Mouse (Mus musculus) gastrocnemius, adult 2 months (tissue): ENCODE data around the gene Rgs16. TPM values are rescaled to one million over a fixed set of nuclear protein-coding genes. Genes with fewer than 3 reads are reported as not detected.

Source experiments
- DNase-seq: peaks from one replicate; pipeline ENCODE4 v3.0.0; 2022
- H3K27ac ChIP-seq: fragments of 200-600 bp; 2 replicates; pipeline ENCODE4 v1.8.1; 2022; ENCODE audit warnings: mild to moderate bottlenecking
- H3K4me3 ChIP-seq: fragments of 200-600 bp; 2 replicates; pipeline ENCODE4 v1.8.1; 2022; ENCODE audit warnings: mild to moderate bottlenecking, moderate library complexity
- CTCF ChIP-seq: fragments of 200-600 bp; IDR thresholded peaks from 2 replicates; pipeline ENCODE4 v1.8.1; 2022; ENCODE audit warnings: antibody characterized with exemption, mild to moderate bottlenecking, moderate library complexity
- intact Hi-C: fragments of 180-260 bp; cut with DNase I; formaldehyde crosslinking; loops from one replicate; pipeline ENCODE4 v1.15.1; 2025
- total RNA-seq, 2 experiments: library from RNA; stranded (reverse); gene quantifications; 2 replicates each; pipeline ENCODE4 v1.2.3; 2021

Gene Rgs16
- total RNA-seq, 2 experiments from 2014 or later = 0.59 to 1.8 TPM

DNA sequence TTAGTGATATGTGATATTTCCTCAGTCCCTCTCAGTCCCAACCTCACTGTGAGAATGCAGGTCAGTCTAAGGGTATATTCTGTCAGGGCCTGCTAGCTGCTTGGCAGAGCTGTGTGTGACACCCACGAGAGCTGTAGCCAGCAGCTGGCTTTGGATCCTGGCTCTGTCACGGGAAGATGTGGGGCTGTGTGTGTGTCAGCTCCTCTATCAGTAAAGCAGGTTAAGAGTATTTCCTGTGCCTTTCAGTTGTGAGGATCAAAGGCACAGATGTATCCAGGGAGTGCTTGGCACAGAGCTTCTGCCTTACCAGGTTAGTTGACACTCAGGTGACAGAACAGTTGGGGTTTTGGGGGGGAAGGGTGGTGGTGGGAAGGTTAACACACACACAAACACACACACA, 10.3 kb upstream of the Rgs16 start:
- H3K4me3 ChIP-seq = no peak overlapping the region
- intact Hi-C loops = no loop called here
- TF ChIP-seq CTCF = no peak
- DNase-seq = no peak
- no peak overlapping the region for H3K27ac ChIP-seq

DNA sequence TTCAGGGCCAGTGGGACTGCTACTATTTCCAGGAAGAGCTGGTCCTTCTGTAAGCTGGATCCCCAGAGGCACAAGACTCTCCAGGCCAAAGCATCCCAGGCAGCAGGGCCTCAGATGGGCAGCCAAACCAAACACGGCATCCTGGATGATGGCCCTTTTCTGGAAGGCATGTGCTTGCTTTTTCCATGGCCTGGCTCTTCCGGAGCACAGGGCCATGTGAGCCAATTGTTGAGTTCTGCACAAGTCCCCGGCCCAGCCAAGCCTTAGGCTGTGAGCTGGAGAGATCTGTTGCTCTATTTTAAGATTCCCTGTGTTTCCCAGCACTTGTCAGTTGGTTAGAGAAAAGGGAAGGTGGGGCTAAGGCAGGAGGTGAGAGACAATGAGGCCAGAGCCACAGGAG, 9.5 kb upstream of the Rgs16 start:
- DNase-seq = peak; percentile 63
- intact Hi-C loops = no loop called here
- no peak for TF ChIP-seq CTCF
- H3K27ac ChIP-seq = peak overlapping the region; percentile 43; the same call in 1 of the 2 replicates
- no peak overlapping the region for H3K4me3 ChIP-seq

- TF ChIP-seq CTCF = no peak
- Histone ChIP-seq H3K4me3 (no peak overlapping the region), H3K27ac (no peak overlapping the region)
- no peak for DNase-seq
- intact Hi-C loops = no loop called here
These were observed 7.0 kb upstream of the Rgs16 start for GRCm38 (mm10) chr1:153733181-153733580.

GRCm38 (mm10) chr1:153734866-153735265, 5.3 kb upstream of the Rgs16 start:
- DNase-seq = no peak
- Histone ChIP-seq H3K27ac (no peak overlapping the region), H3K4me3 (no peak overlapping the region)
- TF ChIP-seq CTCF = no peak
- intact Hi-C loops = no loop called here

DNA sequence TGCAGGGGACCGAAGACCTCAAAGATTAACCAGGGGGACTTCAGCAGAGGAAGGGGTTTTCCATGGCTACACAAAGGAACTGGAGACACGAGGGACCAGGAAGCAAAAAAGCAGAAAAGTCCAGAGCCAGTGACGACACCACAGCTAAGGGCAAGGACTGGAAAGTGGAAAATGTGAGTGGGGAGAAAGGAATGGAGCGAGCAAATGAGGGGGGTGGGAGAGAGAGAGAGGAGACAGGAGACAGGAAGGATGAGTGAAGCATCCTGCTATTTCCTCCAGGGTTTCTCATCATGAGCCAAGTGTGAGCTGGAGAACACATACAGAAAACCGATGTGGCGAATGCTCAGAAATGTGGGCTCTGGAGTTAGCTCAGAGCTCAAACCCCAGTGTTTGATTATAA, 4.1 kb upstream of the Rgs16 start:
- TF ChIP-seq CTCF = no peak
- Histone ChIP-seq H3K27ac (no peak overlapping the region), H3K4me3 (no peak overlapping the region)
- intact Hi-C loops = no loop called here
- DNase-seq = no peak

GRCm38 (mm10) chr1:153737101-153738085, 2.8 kb upstream of the Rgs16 start:
- Histone ChIP-seq H3K4me3 (no peak overlapping the region), H3K27ac (no peak overlapping the region)
- intact Hi-C loops = no loop called here
- no peak for DNase-seq
- no peak for TF ChIP-seq CTCF

DNA sequence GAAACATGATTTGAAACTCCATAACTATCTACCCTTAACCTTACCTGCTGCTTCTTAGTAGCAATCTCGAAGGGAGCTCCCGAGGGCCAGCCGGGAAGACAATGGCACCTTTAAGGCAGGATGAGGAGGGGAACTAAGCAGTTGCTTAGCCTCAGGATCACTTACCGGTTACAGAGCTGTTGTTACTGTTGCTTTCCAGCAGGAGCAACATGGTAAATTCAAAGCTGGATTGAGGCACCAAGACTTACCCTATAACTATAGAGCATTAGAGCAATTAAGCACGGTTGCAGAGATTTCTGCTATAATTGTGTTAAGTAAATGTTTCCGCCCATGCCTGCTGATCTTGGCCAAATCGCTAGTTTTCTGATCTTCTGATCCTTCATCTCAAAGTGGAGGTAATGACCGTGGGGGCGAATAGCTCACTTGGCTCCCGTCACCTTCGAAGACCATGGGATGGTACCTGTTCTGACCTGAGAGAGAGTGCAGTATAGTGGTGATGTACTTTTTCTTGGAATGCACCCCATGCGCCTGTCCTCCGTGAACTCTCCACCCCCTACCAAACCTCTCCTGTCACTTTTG, 623 bp upstream of the Rgs16 start:
- H3K4me3 ChIP-seq = peak overlapping the region; percentile 75
- intact Hi-C loops = loop anchor here (5.0 kb wide), 1 partner anchor 62 kb away; no protein-coding TSS in a partner anchor
- no peak for DNase-seq
- no peak for TF ChIP-seq CTCF
- no peak overlapping the region for H3K27ac ChIP-seq

DNA sequence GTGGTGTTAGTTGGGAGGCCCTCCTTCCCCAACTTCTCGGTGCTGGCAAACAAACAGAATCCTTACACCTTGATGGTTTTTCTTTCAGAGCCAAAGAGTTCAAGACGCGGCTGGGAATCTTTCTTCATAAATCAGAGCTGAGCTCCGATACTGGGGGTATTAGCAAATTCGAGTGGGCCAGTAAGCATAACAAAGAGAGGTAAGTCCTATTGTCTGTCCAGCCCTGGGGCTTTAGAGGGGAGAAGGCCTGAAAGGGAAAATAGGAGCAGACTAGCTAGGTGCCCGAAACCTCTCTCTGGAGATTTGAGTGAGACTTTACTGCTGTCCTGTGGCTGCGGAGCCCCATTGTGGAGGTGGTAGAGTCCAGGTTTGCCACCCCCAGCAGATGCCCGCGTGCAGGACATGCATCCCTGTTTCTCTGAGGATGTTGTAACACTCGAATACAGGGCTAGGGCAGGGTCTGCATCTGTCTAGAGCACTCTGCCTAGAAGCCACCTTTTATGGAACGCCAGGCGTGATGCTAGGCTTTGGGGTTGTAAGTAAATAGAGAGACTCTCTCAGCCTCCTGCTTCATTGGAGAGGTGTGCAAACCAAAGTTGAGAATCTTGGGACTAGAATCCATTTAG, 739 bp downstream of the Rgs16 start:
- Histone ChIP-seq H3K4me3 (peak overlapping the region; percentile 75), H3K27ac (peak overlapping the region; percentile 59)
- TF ChIP-seq CTCF = no peak
- intact Hi-C loops = loop anchor here (5.0 kb wide), 1 partner anchor 64 kb away; no protein-coding TSS in a partner anchor
- DNase-seq = no peak

DNA sequence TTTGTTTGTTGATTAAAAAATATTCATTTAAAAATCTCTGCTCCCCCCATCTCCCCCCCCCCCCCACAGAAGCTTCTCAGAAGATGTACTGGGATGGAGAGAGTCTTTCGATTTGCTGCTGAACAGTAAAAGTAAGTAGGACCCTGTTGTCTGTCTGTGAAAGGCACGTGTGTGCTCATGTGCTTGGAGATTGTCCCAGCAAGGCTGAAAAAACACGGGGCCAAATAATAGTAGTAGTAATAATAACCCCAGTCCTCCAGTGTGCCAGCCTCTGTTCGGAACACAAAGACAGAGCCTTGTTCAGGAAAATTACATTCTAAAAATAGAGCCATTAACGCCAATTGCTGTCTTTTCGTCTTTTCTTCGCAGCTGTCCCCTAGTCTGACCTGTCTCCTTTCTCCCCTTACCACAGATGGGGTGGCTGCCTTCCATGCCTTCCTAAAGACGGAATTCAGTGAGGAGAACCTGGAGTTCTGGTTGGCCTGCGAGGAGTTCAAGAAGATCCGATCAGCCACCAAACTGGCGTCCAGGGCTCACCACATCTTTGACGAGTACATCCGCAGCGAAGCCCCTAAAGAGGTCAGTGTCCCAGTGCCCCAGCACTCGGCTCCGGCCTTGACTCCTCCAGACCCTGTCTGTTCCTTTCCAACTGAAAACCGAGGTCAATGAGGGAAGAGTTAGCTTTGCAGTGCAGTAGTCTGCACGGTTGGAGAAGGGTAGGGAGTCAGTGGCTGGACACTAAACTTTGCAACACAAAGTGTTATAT, 1.6 kb downstream of the Rgs16 start:
- intact Hi-C loops = loop anchor here (1.0 to 5.0 kb wide), 2 partner anchors 64 to 182 kb away; no protein-coding TSS in a partner anchor
- H3K4me3 ChIP-seq = peak overlapping the region; percentile 75
- H3K27ac ChIP-seq = peak overlapping the region; percentile 1; the same call in 1 of the 2 replicates
- TF ChIP-seq CTCF = no peak
- DNase-seq = no peak

DNA sequence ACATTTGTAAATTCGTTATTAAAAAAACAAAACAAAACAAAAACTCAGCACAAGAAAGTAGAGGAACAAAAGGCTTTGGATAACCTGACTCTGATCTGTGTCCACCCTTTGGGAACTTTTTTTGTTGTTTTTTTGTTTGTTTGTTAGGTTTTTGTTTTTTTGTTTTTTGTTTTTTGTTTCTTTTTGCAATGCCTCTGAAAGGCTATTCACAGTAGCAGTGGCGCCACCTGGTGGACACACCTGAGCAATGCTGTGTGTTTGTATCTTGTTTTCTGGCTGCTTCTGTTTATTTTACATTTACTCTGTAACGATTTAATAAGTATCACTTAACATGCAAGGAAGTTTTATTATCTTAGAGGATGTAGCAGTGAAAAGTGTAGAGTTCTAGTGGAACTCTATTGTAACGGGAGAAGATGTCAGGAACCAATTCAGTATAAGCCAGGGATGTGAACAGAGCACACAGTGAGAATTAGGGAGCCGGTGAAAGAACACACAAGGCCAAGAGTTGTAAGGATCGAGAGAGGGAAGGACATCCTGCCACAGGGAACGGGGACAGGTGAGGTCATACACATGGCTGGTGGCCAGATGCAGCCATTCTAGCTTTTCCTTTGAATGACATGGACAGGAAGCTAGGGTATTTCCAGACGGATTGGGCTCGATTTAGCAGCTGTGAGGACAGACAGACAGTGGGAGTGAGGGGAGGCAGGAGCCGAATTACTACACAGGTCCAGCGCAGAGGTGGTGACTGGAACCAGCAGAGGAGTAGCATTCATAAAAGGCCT, 2.4 kb downstream of the Rgs16 start:
- intact Hi-C loops = loop anchor here (1.0 to 5.0 kb wide), 2 partner anchors 65 to 183 kb away; no protein-coding TSS in a partner anchor
- peak; percentile 81 for DNase-seq
- peak; percentile 99 for TF ChIP-seq CTCF
- H3K27ac ChIP-seq = peak overlapping the region; percentile 16; the same call in 1 of the 2 replicates
- peak overlapping the region; percentile 75 for H3K4me3 ChIP-seq

GRCm38 (mm10) chr1:153746119-153746670, 6.0 kb downstream of the Rgs16 start:
- intact Hi-C loops = loop anchor here (1.0 to 5.0 kb wide), 2 partner anchors 187 to 436 kb away; no protein-coding TSS in a partner anchor
- no peak for DNase-seq
- no peak for TF ChIP-seq CTCF
- no peak overlapping the region for H3K4me3 ChIP-seq
- no peak overlapping the region for H3K27ac ChIP-seq
